Mouse (Mus musculus) G1E (cell line): Measurements from ENCODE around the gene Eif3a. TPM values are rescaled to one million over a fixed set of nuclear protein-coding genes. Genes with fewer than 3 reads are reported as not detected.

Experiments
- ATAC-seq: 2 replicates; pipeline ENCODE4 v1.8.0; 2016; ENCODE audit warnings: mild to moderate bottlenecking; ENCODE audit not compliant: insufficient number of reproducible peaks, poor library complexity, low FRiP score, severe bottlenecking; ENCODE audit errors: extremely low read depth
- DNase-seq: peaks from one replicate; pipeline ENCODE4 v3.0.0; 2012; ENCODE audit warnings: low spot score
- H3K27me3 ChIP-seq: 2 replicates; pipeline ENCODE4 v1.6.1; 2012; ENCODE audit warnings: mild to moderate bottlenecking, low read length, inconsistent platforms; ENCODE audit not compliant: insufficient read depth
- H3K36me3 ChIP-seq: replicated peaks from 2 replicates; pipeline ENCODE3; 2012; ENCODE audit warnings: mild to moderate bottlenecking, inconsistent platforms
- H3K4me1 ChIP-seq: 2 replicates; pipeline ENCODE4 v1.6.1; 2012; ENCODE audit warnings: low read depth, low read length, inconsistent platforms, mixed read lengths; ENCODE audit not compliant: insufficient read depth
- H3K4me3 ChIP-seq: 2 replicates; pipeline ENCODE4 v1.5.1; 2012; ENCODE audit warnings: low read depth, mild to moderate bottlenecking, inconsistent platforms, low read length, moderate library complexity, mixed read lengths
- H3K9me3 ChIP-seq: replicated peaks from 2 replicates; pipeline ENCODE4 v1.6.1; 2012; ENCODE audit warnings: inconsistent platforms
- CTCF ChIP-seq: IDR thresholded peaks from 2 replicates; pipeline ENCODE4 v1.5.1; 2012; ENCODE audit warnings: low read depth, low read length, inconsistent platforms, mixed read lengths
- GATA1 ChIP-seq: IDR thresholded peaks from 2 replicates; pipeline ENCODE4 v1.6.1; 2012; ENCODE audit warnings: borderline replicate concordance, low read length, inconsistent platforms, mixed read lengths
- GATA2 ChIP-seq: IDR thresholded peaks from 2 replicates; pipeline ENCODE4 v1.6.1; 2012; ENCODE audit warnings: low read depth, low read length, inconsistent platforms, borderline replicate concordance
- POLR2AphosphoS5 ChIP-seq: IDR thresholded peaks from 2 replicates; pipeline ENCODE4 v1.6.1; 2012; ENCODE audit warnings: low read depth, low read length, inconsistent platforms; ENCODE audit not compliant: insufficient replicate concordance
- TAL1 ChIP-seq: conservative IDR thresholded peaks from 2 replicates; pipeline ENCODE4 v1.6.1; 2012; ENCODE audit warnings: low read depth, low read length, inconsistent platforms, mixed read lengths
- polyA plus RNA-seq: library from polyadenylated mRNA; stranded (reverse); fragments of >175 nt; gene quantifications from 2 replicates; pipeline ENCODE4 v1.2.3, GENCODE M21; 2012
- total RNA-seq, 2 experiments: library from RNA; stranded (forward) in 1 of 2; stranded (reverse) in 1 of 2; fragments of 200-1000 nt in 1 of 2; fragments of >200 nt in 1 of 2; fragmentation: Nextera tagmentation in 1 of 2; gene quantifications; 2 replicates each; pipeline ENCODE4 v1.2.3; 2014 to 2017

The Eif3a gene
- total and polyA plus RNA-seq, 3 experiments = 135 to 415 (median 323) TPM

DNA sequence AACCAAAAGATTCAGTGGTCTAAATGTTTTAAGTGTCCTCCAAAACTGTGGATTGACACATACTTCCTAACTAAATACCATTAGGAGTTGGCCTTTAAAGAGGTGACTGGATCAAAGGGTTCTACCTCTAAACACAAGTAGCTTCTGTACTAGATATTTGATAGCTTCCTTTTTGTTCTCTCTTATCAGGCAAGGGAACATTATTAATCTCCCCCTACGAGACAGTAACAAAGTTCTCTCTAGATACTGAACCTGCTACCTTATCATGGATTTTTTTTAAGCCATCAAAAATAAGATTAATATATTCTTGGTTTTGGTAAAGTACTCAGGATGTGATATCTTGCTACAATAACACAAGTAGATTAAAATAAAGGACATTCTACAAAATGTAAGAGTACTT, 5.7 kb downstream of the Eif3a start:
- H3K4me3 ChIP-seq = no peak overlapping the region
- H3K4me1 ChIP-seq = peaks cover 35% of the 10 kb centered on the region
- TF ChIP-seq GATA1 = no peak
- TF ChIP-seq POLR2AphosphoS5 = no peak
- TF ChIP-seq CTCF = no peak
- no peak for TF ChIP-seq GATA2
- TF ChIP-seq TAL1 = no peak
- ATAC-seq = no peak
- H3K9me3 ChIP-seq = no peaks in the 10 kb centered on the region
- no peak for DNase-seq
- H3K27me3 ChIP-seq = no peaks in the 10 kb centered on the region
- H3K36me3 ChIP-seq = peaks cover 53% of the 10 kb centered on the region

DNA sequence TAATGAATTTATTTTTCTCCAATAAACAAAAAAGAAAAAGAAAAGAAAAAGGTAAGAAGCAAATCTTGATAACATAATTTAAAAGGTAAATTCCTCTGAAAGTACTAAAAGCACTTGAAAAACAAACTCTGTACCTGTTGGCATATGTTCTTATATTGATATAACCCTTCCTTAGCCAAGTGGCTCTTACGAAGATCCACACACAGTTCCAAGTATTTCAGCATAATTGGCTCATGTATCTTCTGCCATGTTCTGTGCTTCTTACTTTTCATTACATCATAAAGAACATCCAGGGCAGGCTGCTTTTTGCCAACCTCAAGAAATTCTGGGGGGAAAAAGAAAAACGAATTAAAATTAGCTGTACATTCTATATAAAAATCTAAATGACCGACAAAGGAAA, 8.4 kb downstream of the Eif3a start:
- TF ChIP-seq CTCF (no peak), GATA1 (no peak), GATA2 (no peak), TAL1 (no peak), POLR2AphosphoS5 (no peak)
- DNase-seq (no peak), ATAC-seq (no peak)
- no peaks in the 10 kb centered on the region for H3K27me3 ChIP-seq
- H3K4me3 ChIP-seq = no peak overlapping the region
- H3K4me1 ChIP-seq = peaks cover 33% of the 10 kb centered on the region
- H3K9me3 ChIP-seq = no peaks in the 10 kb centered on the region
- H3K36me3 ChIP-seq = peaks cover 67% of the 10 kb centered on the region

GRCm38 (mm10) chr19:60773366-60773765, 17.1 kb downstream of the Eif3a start:
- TF ChIP-seq POLR2AphosphoS5 (no peak), GATA1 (no peak), GATA2 (no peak), TAL1 (no peak), CTCF (no peak)
- Histone ChIP-seq H3K27me3 (no peaks in the 10 kb centered on the region), H3K4me3 (no peak overlapping the region), H3K9me3 (no peaks in the 10 kb centered on the region), H3K4me1 (no peaks in the 10 kb centered on the region; the same call in 1 of the 2 replicates), H3K36me3 (peaks cover 94% of the 10 kb centered on the region)
- DNase-seq (no peak), ATAC-seq (no peak)

- H3K4me1 ChIP-seq = peaks cover 32% of the 10 kb centered on the region
- TF ChIP-seq GATA1 (no peak), CTCF (no peak), TAL1 (no peak), POLR2AphosphoS5 (no peak), GATA2 (no peak)
- DNase-seq (no peak), ATAC-seq (no peak)
- H3K36me3 ChIP-seq = peaks cover 43% of the 10 kb centered on the region
- peaks cover 3% of the 10 kb centered on the region; the same call in 1 of the 2 replicates for H3K27me3 ChIP-seq
- H3K4me3 ChIP-seq = no peak overlapping the region
- no peaks in the 10 kb centered on the region for H3K9me3 ChIP-seq
Observed at GRCm38 (mm10) chr19:60758896-60759835, 31.3 kb downstream of the Eif3a start.

GRCm38 (mm10) chr19:60757099-60757785, 33.2 kb downstream of the Eif3a start:
- H3K4me1 ChIP-seq = peaks cover 32% of the 10 kb centered on the region
- DNase-seq (peak; percentile 5), ATAC-seq (no peak)
- TF ChIP-seq CTCF = no peak
- TF ChIP-seq POLR2AphosphoS5 = 0 out of 2 replicates have a peak, but pooled peaks have one; percentile 47
- TF ChIP-seq TAL1 = no peak
- no peak for TF ChIP-seq GATA2
- no peak for TF ChIP-seq GATA1
- peaks cover 3% of the 10 kb centered on the region; the same call in 1 of the 2 replicates for H3K27me3 ChIP-seq
- peaks cover 24% of the 10 kb centered on the region for H3K36me3 ChIP-seq
- H3K9me3 ChIP-seq = no peaks in the 10 kb centered on the region
- H3K4me3 ChIP-seq = peak overlapping the region; percentile 85
